Mouse (Mus musculus): ENCODE measurements around the gene Il31ra. TPM values are rescaled to one million over a fixed set of nuclear protein-coding genes. Genes with fewer than 3 reads are reported as not detected.

The Il31ra gene
- total RNA-seq, 1 experiment from 2014 or later = 0.19 TPM

DNA sequence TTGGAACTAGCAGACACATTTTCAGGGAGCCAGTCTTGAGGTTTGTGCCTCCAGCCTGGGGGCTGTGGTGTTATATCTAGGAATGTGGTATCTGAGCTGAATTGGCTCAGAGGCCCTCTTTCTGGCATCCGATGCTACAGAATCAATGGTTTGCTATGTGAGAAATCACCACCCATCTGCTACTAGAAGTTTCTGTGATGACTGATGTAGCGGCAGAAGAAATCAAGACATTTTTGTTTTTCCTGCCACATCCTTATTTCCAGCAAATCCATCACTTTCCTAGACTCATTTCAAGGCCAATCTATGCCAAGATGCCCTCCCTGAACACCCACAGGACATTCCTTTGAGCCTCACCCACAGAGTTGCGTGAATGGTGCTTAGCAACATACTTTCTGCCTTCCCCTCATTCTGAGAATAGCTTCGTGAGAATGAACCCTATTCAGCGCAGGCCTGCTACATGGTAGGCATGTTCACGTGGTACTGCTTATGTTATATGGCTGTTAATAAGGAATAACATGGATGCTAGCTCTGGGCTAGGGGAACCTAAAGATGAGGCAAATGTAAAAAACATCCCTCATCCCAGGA, 33.5 kb downstream of the Il31ra start:
- no peak for DNase-seq

DNA sequence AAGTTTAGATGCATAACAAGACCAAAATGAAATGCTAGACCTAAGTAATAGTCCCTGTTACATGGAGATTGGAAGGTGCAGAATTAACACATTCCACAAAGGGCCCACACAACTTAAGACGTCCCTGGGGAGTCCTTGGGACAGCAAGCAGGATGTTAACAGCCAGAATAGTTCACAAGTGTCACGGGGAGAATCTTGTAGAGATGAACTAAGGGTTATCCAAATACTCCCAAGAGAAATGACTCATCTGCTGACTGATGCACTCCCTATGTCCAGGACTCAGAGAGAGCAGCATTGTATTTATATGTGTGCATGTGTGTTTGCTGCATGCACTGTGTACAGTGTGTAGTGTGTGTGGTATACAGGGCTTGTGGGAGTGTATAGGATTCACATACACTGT, 37.7 kb downstream of the Il31ra start:
- no peak for DNase-seq

DNA sequence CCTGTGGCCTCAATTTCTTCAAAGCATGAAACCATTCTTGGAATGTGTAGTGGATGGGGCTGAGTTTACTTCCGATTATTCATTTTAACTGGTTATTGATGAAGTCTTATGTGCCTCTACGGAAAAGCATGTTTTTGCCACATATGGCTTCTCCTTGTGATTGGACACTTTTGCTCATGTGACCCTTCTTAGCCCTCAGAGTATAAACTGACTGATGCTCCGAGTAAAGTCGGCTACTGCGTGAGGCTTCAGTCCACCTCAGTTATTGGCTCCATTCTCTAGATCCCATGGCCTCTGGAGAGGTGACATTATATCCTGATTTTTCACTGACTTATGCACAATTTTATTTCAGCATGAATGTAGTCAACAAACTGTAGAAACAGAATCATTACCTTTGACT, 40.9 kb downstream of the Il31ra start:
- no peak for DNase-seq

DNA sequence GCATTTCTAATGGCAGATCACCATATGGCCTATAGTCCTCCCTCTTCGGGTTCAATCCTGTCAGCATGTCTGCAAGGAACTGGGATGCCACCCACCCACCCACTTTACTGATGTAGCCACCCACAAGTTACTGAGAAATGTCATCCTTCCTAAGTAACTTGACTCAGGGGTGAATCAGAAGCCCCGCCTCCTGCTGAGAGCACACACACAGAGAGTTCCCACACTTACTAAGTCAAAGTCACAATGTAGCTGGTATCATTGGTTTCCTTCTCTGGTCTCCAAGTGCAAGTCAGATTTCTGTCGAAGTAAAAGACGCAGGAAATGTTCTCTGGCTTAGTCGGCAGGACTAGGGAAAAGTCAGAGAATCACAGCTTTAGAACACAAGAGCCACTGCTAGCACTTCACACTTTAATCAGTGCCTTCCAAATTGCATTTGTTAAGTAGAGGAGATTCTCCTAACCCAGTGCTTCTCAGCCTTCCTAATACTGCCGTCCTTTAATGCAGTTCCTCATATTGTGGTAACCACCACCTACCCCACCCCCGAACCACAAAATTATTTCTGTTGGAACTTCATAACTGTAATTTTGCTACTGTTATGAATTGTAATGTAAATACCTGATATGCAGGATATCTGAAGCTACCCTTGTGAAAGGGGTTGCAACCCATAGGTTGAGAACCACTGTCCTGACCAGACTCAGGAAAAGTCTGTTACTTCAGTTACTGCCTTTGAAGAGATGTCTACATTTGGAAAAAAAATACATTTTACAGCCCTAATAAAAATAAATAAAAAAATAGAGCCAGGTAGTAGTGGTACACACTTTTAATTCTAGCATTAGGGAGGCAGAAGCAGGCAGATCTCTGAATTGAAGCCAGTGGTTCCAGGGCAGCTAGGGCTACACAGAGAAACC, 42.3 kb downstream of the Il31ra start:
- DNase-seq = no peak

DNA sequence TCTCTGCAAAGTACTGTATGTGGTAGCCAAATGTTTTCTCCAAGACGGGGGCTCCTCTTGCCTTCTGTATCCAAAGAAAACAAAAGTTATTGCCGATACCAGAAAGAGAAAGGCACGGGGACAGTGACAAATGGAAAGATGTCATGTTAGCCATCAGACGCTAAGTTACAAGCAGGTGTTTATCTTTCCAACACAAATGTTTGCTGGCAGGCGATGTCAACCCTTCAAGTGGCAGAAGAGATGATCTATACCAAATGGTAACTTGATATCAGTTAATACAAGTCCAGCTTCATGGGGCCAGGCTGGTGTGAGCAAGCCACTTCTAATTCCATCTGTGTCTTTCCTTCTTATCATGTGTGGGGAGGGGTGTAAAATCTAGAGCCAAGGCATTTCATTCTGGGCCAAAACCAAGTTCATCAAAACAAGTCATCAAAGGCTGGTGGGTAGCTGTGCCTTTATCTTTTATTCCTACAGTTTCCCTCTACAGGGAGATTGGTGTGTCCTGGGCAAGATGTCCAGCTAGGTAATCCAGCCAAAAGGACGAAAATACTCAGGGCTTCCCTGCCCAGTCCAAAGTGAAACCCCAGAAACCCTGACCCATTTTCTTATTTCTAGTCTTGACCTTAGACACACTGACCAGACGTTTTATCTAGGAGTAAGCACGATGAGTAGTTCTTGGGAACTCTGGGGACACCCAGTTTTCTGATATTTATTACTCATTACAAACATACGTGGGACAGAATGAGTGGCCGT, 52.8 kb downstream of the Il31ra start:
- DNase-seq = no peak

DNA sequence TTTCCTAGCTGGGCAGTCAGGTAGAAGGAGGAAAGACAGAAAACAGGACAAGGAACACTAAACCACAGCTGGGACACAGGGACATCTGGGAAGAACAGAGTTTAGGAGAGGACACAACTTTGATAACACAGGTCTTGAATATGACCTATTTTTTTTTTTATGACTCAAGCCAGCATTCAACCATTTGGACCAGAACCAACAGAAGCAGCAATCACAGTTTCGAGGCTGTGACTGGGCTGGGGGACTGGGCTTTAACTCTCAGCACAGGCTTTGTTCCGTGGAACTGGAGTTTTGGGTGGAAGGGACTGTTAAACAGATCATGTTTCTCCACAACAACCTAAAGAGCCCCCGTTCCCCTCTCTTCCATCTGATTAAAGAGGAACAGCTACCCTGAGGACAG, 53.5 kb downstream of the Il31ra start:
- DNase-seq = peak; percentile 48

DNA sequence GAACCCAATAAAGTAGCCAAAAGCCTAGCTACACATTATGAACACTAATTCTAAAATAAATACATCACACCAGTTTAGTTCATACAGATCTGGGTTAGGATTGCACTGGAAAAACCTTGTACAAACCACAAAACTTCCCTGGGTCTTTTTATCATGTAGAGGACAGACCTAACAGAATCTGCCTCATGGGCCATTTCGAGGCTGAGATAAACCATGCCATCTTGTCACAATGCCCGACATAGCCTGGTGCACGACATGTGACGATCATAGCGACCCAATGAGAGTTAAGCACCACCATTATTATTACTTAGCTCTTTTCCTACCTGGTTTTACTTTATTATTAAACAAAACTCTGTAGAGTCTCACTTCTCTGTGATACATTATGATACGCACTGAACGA, 57.1 kb downstream of the Il31ra start:
- no peak for DNase-seq

DNA sequence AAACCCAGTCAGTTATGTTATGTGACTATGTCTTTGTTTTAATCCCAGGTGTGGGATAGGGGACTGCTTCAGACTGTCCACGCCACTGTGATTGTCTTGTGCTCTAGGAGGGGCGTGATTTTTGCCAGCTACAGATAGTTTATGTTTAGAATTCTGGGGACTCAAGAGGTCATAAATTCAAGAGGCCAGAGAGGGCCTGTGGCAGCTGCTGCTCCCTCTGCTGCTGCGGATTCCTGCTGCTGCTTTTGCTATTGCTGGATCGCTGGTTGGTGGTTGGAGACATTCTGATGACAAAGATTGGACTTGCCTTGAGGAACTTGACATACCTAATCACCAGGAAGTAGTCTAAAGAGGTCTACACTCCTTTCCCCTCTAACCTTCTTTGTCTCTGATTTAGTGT, 57.5 kb downstream of the Il31ra start:
- DNase-seq = no peak

DNA sequence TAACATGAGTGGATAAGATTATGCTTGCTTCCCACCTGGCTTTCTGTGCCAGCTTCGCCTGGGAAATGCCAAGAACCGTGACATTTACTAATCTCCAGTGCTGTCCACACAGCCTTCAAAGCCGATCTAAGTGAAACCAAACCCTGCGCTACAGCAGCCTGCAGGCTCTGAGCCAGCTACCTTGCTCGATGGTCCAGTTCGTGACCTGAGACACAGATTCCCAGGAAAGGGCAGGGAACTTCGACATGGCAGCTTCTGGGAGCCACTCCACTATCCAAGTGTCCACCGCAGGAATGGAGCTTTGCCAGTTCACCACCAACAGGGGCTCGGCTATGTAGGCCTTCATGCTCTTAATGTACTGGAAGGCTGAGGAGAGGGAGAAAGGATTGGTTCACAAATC, 60.6 kb downstream of the Il31ra start:
- DNase-seq = peak; percentile 76

DNA sequence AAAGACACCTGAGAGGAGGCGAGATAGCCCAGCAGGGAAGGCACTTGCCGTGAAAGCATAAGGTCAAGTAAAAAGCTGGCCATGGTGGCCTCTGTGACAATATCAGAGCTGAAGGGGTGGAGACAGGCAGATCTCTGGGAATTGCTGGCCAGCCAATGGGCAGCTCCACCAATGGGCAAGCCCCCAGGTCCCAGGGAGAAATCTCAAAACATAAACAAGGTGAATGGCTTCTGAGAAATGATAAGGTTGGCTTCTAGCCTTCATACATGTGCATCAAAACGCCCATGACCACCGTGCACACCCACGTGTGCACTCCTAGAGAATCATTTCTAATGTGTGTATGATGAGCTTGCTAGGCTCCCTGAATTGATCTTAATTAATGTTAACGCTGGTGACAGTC, 61.9 kb downstream of the Il31ra start:
- DNase-seq = no peak

DNA sequence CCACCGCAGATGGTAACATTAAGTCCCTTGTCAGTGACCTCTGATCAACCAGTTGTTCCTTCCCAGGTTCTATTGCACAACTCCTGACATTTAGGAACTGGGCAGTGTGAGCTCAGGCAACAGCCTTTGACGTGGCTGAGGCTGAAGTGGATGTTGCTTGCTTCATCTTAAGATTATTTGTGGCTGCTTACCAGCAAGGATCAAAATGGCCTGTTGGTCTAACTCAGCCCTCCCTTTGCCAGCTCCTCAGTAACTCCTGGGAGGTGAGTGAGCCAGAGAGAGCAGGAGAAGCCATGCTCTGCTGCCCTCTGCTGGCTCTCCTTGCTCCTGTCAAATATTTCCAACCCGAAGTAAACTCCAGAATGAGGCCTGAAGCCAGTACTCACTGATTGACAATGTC, 64.3 kb downstream of the Il31ra start:
- peak; percentile 89 for DNase-seq

DNA sequence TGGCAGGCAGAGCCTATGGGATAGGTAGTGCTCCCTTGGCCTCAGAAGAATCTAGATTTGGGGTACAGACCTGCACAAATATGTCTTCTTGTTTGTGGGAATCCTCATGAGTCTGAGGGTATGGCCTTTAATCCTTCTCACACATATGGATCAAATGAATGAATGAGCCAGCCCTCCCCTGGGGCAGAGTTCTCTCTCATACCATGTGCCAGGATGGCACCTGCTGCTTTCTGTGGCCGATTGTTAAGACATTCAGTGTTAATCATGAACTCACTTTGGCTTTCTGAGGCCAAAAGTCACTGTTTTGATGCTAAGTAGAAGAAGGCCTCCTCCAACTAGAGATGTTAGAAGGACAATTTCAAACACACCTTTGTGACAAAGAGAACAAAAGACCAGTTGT, 67.0 kb downstream of the Il31ra start:
- no peak for DNase-seq

DNA sequence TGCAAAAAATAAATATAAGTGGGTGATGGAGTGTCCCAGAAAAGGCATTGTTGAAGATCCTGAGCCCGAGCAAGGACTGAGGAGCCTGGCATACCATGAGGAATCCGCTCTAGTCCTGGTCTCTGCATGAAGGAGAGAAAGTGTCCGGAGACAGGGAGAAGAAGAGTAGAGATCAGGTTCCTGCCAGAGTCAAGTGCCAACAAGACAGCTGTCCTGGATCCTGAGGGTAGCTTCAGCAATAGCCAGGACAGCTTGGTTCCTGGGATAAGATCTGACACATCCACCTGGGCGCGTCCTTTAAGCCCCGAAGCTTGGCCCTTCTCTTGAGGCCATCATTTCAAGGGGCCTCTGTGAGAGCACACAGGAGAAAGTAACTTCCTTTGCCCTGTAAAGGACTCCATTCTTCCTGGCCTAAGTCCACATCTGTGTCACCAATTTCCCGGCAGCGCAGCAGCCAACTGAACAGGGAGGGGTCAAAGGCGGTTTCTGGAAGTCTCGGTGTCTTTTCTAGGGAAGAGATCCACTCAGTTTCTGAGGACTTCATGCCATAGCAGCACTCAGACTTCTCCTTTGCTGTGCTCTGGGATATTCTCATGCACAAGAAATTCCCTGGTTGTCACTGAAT, 70.7 kb downstream of the Il31ra start:
- DNase-seq = no peak

DNA sequence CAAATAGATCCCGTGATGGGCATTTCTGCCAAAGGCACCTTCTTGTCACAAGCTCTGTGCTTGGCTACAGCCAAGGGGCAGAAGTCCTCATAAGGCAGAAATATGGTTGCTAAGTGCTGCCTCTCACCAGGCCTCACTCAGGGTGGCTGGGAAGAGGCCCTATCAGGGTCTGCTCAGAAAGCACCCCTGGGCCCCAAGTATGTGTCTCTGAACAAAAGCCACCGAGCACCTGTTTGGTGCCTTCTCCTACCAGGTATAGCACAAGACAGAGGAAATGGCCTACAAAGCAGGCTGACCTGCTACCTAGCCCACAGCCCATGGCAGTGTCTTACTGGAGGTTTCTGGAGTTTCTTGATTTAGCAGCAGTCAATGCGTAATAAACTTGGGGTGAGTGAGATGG, 71.3 kb downstream of the Il31ra start:
- no peak for DNase-seq

DNA sequence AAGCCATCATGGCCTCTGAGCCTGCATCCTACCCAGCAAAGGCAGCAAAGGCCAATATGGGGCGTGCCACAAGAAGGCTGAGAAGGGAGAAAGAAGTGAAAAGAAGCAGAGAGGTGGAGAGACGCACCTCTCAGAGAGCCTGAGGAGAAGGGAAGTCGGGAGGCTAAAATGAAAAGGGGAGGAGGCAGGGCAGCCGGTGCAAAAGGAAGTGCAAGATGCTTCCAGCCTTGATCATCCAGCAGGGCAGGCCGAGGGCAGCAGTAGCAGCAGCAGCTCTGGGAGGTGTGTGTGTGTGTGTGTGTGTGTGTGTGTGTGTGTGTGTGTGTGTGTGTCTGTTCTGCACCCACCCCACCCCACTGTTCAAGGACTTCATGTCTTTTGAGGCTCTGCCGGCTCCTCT, 71.9 kb downstream of the Il31ra start:
- no peak for DNase-seq

DNA sequence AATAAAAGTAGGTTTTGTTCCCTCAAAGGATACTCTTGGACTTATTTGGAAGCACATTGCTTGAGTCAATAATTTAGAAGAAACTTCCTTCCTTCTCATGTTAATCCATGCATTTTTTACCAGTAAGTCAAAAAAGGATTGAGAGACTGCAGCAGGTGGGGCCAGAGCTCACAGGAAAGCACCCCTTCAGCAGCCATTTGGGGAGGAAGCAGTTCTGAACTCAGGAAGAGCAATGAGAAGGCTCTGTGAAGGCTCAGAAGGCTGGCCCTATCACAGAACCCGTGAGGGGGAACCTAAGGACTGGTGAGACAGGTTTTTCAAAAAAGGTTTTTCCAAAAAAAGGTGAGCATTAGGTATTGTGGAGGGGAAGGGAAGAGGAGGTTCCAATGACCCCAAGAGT, 79.6 kb downstream of the Il31ra start:
- DNase-seq = no peak

DNA sequence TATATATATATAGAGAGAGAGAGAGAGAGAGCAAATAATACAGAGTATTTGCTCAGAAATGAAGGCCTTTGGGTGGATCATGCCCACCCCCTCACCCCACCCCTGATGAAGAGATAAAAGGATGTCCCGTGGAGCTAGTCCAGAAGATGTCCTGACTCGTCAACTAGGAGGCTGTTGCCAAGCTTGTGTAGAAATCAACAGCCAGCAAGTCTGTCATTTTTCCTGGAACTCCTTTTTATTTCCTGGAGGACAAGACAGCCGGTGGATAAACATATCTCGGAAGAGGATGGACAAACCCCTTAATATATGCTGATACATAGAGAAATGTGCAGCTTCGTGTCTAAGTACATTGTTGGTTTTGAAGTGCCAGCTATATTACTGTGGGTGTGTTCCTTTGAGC, 81.3 kb downstream of the Il31ra start:
- no peak for DNase-seq

DNA sequence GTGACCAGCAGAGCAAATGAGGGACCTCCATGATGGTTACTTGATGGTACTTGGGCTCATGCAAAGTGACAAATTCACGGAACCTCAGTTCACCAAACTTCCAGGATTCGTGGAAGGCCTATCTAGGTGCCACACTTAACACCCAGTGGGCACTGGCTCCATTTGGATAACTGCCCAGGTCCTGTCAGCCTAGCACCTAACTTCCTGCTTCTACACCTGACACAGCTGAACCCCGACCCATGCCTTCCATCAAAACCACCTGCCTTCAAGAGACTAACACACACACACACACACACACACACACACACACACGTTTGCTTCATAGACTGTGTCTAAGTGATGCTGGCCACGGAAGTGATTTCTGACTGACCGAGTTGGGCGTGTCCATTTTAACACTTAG, 82.3 kb downstream of the Il31ra start:
- DNase-seq = no peak

DNA sequence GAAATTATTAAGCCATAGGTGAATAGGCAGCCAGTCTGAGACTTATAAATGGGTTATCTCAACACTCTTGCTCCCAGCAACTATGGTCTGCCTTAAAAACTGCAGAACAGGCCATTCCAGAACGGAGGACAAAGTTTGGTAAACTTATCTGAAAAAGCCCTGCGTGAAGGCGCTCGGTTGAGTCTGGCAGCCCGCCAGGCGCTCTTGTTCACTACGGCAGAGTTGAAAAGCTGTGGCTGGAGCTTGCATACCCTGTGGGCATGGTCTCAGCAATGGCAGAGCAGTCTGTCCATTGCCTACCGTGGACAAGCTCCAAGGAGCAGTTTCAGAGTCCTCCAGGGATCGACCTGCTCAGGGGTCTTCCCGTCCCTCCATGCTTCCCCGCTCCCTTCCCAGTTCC, 82.9 kb downstream of the Il31ra start:
- DNase-seq = peak; percentile 66

DNA sequence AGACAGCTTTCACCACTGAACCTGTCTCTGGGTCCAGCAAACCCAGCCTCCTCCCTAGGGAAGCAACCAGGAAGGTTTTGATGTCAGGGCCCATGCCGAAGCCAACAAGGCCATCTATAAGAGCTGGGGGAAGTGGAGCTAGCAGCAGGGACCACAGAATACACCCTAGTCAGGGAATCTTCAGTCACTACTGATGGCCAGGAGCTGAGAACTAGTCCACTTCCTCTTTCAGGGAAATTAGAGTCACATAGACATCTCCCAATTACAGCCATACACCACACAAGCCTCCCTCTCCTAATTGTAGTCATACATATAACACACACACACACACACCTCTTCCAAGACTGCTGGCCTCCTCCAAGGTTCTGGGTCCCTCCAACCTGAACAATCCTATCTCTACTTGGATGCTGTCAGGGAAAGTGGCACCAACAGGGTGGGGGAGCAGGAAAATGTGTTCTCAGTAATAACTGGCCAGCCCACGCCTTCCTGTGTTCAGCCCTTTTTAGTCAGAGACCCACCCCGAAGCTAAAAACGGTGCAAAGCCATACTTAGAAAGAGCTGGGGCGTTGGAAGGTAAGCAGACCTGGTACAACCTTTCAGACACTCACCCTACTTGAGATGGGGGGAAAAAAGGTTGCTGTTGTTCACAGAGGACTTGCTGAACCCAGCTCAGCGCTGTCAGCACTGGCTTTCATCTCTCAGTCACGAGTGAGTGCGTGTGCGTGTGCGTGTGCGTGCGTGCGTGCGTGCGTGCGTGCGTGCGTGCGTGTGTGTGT, 83.5 kb downstream of the Il31ra start:
- DNase-seq = no peak

DNA sequence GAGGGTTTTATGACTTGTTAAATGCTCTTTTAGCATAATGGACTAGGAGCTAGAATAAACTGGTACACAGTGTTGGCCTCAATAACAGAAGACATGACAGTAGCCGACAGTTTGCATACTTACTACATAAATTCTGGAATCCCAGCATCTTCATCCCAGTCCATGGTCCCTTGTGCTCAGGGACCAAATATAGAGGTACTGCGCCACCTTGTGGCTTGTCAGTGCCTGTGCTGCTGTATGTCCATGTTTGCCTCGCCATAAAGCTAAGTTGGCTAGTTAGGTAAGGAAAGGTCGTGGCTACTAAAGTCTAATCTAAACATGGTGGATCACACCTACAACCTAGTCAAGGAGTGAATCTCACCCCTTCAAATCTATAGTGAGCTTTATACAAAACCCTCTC, 84.7 kb downstream of the Il31ra start:
- DNase-seq = peak; percentile 76

DNA sequence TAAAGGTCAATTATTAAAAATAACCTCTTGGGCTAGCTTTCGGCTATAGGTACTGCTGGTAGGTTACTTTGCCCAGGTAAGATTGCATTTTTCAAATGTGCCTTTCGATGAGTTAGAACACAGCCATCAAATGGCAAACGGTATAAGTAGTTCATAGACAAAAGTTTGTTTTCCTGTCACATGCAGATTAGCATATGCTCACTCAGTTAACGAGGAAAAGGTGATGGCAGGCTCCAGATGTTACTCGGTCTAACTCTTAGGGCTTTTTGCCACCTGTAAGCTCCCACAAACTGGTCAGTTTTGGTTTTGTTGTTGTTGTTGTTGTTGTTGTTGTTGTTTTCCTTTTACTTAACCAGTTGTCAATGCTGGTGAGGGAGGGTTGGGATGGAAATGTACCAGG, 85.7 kb downstream of the Il31ra start:
- DNase-seq = no peak
